Mouse (Mus musculus) duodenum, adult 2 months (tissue): ENCODE data around the gene Agmat. TPM values are rescaled to one million over a fixed set of nuclear protein-coding genes. Genes with fewer than 3 reads are reported as not detected.

ENCODE experiments used
- polyA plus RNA-seq: library from polyadenylated mRNA; depleted of rRNA; stranded (reverse); fragments of >200 nt; gene quantifications from 2 replicates; pipeline ENCODE4 v1.2.3, GENCODE M21; 2012; ENCODE audit warnings: low replicate concordance; rRNA removed

Gene Agmat
- polyA plus RNA-seq = 41.0 and 69.4 TPM in 2 replicates

DNA sequence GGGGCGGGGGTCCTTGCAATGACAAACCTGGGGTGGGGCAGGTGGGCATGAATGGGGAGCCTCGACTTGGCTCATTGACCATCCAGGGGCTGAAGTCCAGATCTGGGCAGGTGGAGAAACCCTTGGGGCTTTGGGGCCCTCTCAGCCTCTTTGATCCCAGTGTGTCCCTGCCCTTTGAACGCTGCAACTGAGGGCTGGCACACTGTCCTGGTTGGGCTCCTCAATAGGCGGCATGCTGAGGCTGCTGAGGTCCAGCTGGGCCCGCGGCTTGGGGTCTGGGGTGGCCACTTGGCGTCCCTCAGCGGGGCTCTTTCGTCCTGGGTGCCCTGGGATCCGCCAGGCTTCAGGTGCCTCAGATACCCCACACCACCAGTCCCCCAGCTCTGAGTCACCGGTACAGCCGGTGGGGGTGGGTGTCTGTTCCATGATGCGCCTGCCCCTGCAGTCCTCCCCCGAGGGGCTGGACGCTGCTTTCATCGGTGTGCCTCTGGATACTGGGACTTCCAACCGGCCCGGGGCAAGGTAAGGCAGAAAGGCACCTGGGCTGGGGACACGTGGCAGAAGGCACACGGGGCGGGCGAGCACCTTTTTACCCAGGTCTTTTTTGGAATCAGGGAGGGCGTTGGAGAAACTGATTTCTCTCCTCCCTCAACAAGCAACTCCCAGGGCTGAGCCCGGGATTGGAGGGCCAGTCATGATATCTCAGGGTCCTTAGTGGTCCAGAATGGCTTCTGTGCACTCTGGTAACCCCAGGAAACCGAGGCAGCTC lies at the start of gene Agmat:
Agmat (plus strand) TSS at position 95 of the 769 bp plus-strand sequence.

DNA sequence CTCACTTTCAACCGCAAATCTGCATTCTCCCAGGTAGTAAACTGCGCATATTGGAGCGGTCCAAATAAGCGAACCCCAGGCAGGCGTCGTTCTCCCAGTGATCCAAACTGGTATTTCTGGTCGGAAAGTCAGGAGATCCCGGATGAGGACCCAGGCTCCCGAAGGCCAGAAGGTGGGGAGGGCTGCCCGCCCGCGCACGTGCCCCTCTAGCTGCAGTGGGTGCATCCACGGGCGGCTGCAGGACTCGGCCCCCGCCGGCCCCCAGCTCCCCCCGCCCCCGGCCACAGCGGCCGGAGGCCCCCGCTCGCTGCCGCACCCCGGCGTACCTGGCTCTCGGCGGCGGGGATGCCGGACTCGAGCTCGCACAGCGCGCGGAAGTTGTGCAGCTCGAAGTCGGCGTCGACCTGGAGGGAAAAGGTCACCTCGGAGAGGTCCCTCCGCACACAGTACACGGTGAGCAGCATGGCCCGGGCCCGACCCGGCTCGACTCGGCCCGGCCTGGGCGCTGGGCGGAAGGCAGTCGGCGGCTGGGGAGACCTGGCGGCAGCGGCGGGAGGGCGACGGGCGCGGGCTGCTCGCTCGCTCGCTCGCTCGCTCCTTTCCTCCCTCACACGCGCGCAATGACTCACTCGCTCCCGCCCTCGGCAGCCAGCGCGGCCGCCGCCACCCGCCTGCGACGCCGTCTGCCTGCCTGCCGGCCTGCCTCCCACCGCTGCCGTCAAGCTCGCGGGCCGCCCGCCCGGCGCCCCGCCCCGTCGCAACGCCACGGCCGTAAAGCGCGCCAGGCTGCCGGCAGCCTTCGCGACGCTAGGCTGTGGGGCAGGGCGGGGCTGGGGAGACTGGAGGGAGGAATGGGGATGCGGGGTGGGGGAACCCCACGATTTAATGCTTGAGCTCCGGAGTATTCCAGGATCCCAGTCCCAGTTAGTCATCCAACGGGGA lies 23.5 kb upstream of the Agmat start, which contains the start of gene Ddi2:
Ddi2 (minus strand) TSS at position 689 of the 942 bp plus-strand sequence.

DNA sequence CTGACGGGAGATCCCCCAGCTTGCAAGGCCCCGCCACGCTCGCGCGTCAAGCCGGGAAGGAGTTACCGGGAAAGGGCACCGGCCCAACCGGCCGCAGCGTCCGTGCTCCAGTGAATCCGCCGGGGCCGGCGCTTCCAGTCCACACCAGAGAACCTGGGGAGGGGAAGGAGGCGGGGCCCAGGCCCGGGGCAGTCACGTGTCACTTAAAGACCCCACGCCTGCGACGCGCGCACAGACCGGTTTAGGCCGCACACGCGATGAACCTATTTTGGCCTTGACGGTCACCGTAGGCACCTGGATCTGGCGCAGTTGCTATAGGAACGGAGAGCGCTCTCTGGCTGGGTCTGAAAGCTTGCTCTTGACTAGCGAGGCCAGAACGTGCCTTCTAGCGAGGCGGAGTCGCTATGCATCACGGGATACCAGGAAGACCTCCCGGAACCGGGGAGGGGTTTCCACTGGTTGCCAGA lies 44.1 kb downstream of the Agmat start, which contains the start of gene Dnajc16:
Dnajc16 (minus strand) TSS at position 408 of the 467 bp plus-strand sequence.

DNA sequence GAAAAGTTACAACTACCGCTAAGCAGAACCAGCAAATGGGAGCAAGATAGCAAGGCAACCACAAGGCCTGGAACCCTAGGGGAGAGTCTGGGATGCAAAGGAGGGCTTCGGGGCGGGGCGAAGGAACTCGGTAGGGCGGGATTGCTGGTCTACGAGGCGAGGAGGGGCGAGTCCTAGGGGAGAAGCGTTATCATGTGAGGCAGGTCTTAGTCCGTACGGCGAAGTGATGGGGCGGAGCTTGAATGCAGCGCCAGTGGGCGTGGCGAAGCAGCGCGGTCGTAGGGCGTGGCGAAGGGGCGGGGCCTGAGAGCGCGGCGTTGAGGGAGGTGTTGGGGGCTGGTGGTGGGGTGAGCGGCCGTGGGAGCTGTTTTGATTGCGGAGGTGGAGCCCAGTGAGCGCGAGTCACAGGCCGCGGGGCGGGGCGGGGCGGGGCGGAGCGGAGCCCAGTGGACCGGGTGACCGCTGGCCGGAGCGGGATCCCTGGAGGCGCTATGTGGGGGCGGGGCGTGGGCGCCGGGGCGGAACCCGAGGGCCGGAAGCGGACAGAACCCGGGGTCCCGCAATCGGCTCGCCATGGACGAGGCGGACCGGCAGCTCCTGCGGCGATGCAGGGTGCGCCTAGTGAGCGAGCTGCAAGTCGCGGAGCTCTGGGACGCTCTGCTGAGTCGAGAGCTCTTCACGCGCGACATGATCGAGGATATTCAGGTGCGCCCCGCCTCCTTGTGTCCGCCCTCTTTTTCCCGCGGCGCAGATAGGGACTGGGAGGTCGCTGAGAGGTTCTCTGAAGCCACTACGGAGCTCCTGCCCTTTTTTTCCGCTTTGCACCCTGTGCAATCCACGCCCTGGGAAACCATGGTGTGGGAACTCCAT lies 47.0 kb downstream of the Agmat start, which contains the start of gene Casp9:
Casp9 (plus strand) TSS at position 331 of the 870 bp plus-strand sequence.

Other genes with a start within 250 kb of the Agmat start
- gene Spen, start 208.1 kb upstream of the Agmat start, polyA plus RNA-seq = 38.0 and 39.5 TPM in 2 replicates
- 60.7 and 63.9 TPM in 2 replicates for gene Fblim1, start 140.6 kb upstream of the Agmat start, polyA plus RNA-seq
- gene Tmem82, start 128.0 kb upstream of the Agmat start, polyA plus RNA-seq = 71.4 and 121 TPM in 2 replicates
- gene Slc25a34, start 122.9 kb upstream of the Agmat start, polyA plus RNA-seq = 12.3 and 26.3 TPM in 2 replicates
- gene Plekhm2, start 81.8 kb upstream of the Agmat start, polyA plus RNA-seq = 10.2 and 11.0 TPM in 2 replicates
- 9.7 and 29.7 TPM in 2 replicates for gene Rsc1a1, start 61.1 kb upstream of the Agmat start, polyA plus RNA-seq
- gene Ddi2, start 23.3 kb upstream of the Agmat start, polyA plus RNA-seq = 15.8 and 22.6 TPM in 2 replicates
- gene Dnajc16, start 44.3 kb downstream of the Agmat start, polyA plus RNA-seq = 4.8 and 5.4 TPM in 2 replicates
- 10.8 and 11.4 TPM in 2 replicates for gene Casp9, start 46.9 kb downstream of the Agmat start, polyA plus RNA-seq
- 30.4 and 13,779 TPM in 2 replicates for gene Cela2a, start 79.5 kb downstream of the Agmat start, polyA plus RNA-seq
- 0.39 and 112 TPM in 2 replicates for gene Ctrc, start 99.7 kb downstream of the Agmat start, polyA plus RNA-seq
- gene Efhd2, start 128.2 kb downstream of the Agmat start, polyA plus RNA-seq = 181 and 429 TPM in 2 replicates